Mouse (Mus musculus) bone marrow macrophage, adult 2 months (primary cell): Measurements from ENCODE around the gene Snx30. TPM values are rescaled to one million over a fixed set of nuclear protein-coding genes. Genes with fewer than 3 reads are reported as not detected.

ENCODE experiments used
- H3K27ac ChIP-seq: 2 replicates; pipeline ENCODE4 v1.5.1; 2012; ENCODE audit warnings: low read depth, low read length; ENCODE audit not compliant: insufficient read depth
- H3K4me1 ChIP-seq: 2 replicates; pipeline ENCODE4 v1.6.1; 2012; ENCODE audit warnings: low read length; ENCODE audit not compliant: control insufficient read depth, insufficient read depth
- H3K4me3 ChIP-seq: 2 replicates; pipeline ENCODE4 v1.5.1; 2012; ENCODE audit warnings: mild to moderate bottlenecking, low read length, moderate library complexity; ENCODE audit not compliant: insufficient read depth
- CTCF ChIP-seq: IDR thresholded peaks from 2 replicates; pipeline ENCODE4 v1.5.1; 2012; ENCODE audit warnings: low read depth, mild to moderate bottlenecking, low read length, moderate library complexity
- POLR2A ChIP-seq: IDR thresholded peaks from 2 replicates; pipeline ENCODE4 v1.6.1; 2012; ENCODE audit warnings: mild to moderate bottlenecking, low read depth, low read length, borderline replicate concordance
- polyA plus RNA-seq: library from polyadenylated mRNA; stranded (reverse); fragments of >200 nt; gene quantifications from 2 replicates; pipeline ENCODE4 v1.2.4, GENCODE M21; 2012; ENCODE audit not compliant: missing spikeins, insufficient read depth, insufficient read length

Snx30 gene
- polyA plus RNA-seq, 1 experiment, result 29.7 TPM

- peak overlapping the region; percentile 58 for H3K4me3 ChIP-seq
- TF ChIP-seq POLR2A (no peak), CTCF (no peak)
- H3K27ac ChIP-seq, result peak overlapping the region; percentile 96
- peaks cover 51% of the 10 kb centered on the region for H3K4me1 ChIP-seq
These were observed 1.9 kb downstream of the Snx30 start for GRCm38 (mm10) chr4:59807521-59807920.

- H3K27ac ChIP-seq, result peak overlapping the region; percentile 96
- peak overlapping the region; percentile 18; the same call in 1 of the 2 replicates for H3K4me3 ChIP-seq
- TF ChIP-seq POLR2A, result no peak
- 0 out of 2 replicates have a peak, but pooled peaks have one; percentile 26 for TF ChIP-seq CTCF
- peaks cover 44% of the 10 kb centered on the region for H3K4me1 ChIP-seq
These were observed 2.8 kb downstream of the Snx30 start for GRCm38 (mm10) chr4:59808396-59808795.

- no peak for TF ChIP-seq CTCF
- H3K27ac ChIP-seq, result peak overlapping the region; percentile 77
- no peak overlapping the region for H3K4me3 ChIP-seq
- H3K4me1 ChIP-seq, result peaks cover 64% of the 10 kb centered on the region
These were observed 8.5 kb downstream of the Snx30 start for GRCm38 (mm10) chr4:59814094-59814493.

GRCm38 (mm10) chr4:59815121-59815810 is 9.6 kb downstream of the Snx30 start:
- Histone ChIP-seq H3K4me1 (peaks cover 63% of the 10 kb centered on the region), H3K27ac (peak overlapping the region; percentile 79), H3K4me3 (peak overlapping the region; percentile 6; the same call in 1 of the 2 replicates)
- TF ChIP-seq CTCF (no peak), POLR2A (no peak)

GRCm38 (mm10) chr4:59816016-59816415 is 10.4 kb downstream of the Snx30 start:
- peaks cover 67% of the 10 kb centered on the region for H3K4me1 ChIP-seq
- H3K27ac ChIP-seq, result peak overlapping the region; percentile 79
- no peak overlapping the region for H3K4me3 ChIP-seq
- TF ChIP-seq POLR2A (no peak), CTCF (no peak)

GRCm38 (mm10) chr4:59816477-59816876 is 10.8 kb downstream of the Snx30 start:
- Histone ChIP-seq H3K27ac (peak overlapping the region; percentile 79), H3K4me1 (peaks cover 64% of the 10 kb centered on the region), H3K4me3 (no peak overlapping the region)
- no peak for TF ChIP-seq CTCF
- TF ChIP-seq POLR2A, result no peak

- Histone ChIP-seq H3K4me1 (peaks cover 70% of the 10 kb centered on the region), H3K27ac (no peak overlapping the region), H3K4me3 (no peak overlapping the region)
- TF ChIP-seq POLR2A (no peak), CTCF (no peak)
These were observed 12.2 kb downstream of the Snx30 start for GRCm38 (mm10) chr4:59817790-59818189.

GRCm38 (mm10) chr4:59818498-59818897 is 12.9 kb downstream of the Snx30 start:
- peaks cover 74% of the 10 kb centered on the region for H3K4me1 ChIP-seq
- H3K27ac ChIP-seq, result no peak overlapping the region
- no peak overlapping the region for H3K4me3 ChIP-seq
- TF ChIP-seq CTCF (no peak), POLR2A (no peak)

GRCm38 (mm10) chr4:59819054-59819472 is 13.4 kb downstream of the Snx30 start:
- H3K27ac ChIP-seq, result no peak overlapping the region
- peaks cover 71% of the 10 kb centered on the region for H3K4me1 ChIP-seq
- no peak overlapping the region for H3K4me3 ChIP-seq

GRCm38 (mm10) chr4:59819477-59820022 is 13.9 kb downstream of the Snx30 start:
- Histone ChIP-seq H3K27ac (peak overlapping the region; percentile 13; the same call in 1 of the 2 replicates), H3K4me3 (no peak overlapping the region), H3K4me1 (peaks cover 69% of the 10 kb centered on the region)
- no peak for TF ChIP-seq POLR2A
- TF ChIP-seq CTCF, result no peak

More at GRCm38 (mm10) chr4:59819054-59819472, 13.4 kb downstream of the Snx30 start:
- TF ChIP-seq POLR2A (no peak), CTCF (no peak)
